Mouse (Mus musculus) embryonic facial prominence, embryonic 14.5 days (tissue): ENCODE measurements at regions not wholly inside any gene's neighbourhood (a gene's known extent, or its start where the extent isn't known, plus 50 kb on each side); places are given as distances from the start of the nearest gene placed in this dataset.

ENCODE experiments used
- ATAC-seq: fragments of 200-750 bp; cut with Nextera tagmentation; 2 replicates; pipeline ENCODE4 v1.8.0; 2017; ENCODE audit warnings: low read depth, moderate number of reproducible peaks, moderate TSS enrichment
- DNase-seq: peaks from one replicate; pipeline ENCODE4 v3.0.0-alpha.2; 2015; ENCODE audit warnings: low spot score
- H3K27ac ChIP-seq: fragments of 300-500 bp; sonication (generic); replicated peaks from 2 replicates; pipeline ENCODE4 v1.5.1; 2014; ENCODE audit warnings: low read depth, mild to moderate bottlenecking, low read length, moderate library complexity
- H3K27me3 ChIP-seq: fragments of 300-500 bp; sonication (generic); replicated peaks from 2 replicates; pipeline ENCODE4 v1.6.1; 2014; ENCODE audit warnings: low read length; ENCODE audit not compliant: control insufficient read depth, insufficient read depth
- H3K36me3 ChIP-seq: fragments of 300-500 bp; sonication (generic); 2 replicates; pipeline ENCODE4 v1.6.1; 2014; ENCODE audit warnings: low read length, mixed read lengths; ENCODE audit not compliant: control insufficient read depth, insufficient read depth
- H3K4me1 ChIP-seq: fragments of 300-500 bp; sonication (generic); 2 replicates; pipeline ENCODE4 v1.6.1; 2014; ENCODE audit warnings: antibody characterized with exemption, low read length; ENCODE audit not compliant: control insufficient read depth, insufficient read depth
- H3K4me2 ChIP-seq: fragments of 300-500 bp; sonication (generic); 2 replicates; pipeline ENCODE4 v1.6.1; 2014; ENCODE audit warnings: low read depth, mild to moderate bottlenecking, low read length, moderate library complexity, mixed read lengths
- H3K4me3 ChIP-seq: fragments of 300-500 bp; sonication (generic); 2 replicates; pipeline ENCODE4 v1.5.1; 2014; ENCODE audit warnings: low read depth, mild to moderate bottlenecking, low read length
- H3K9ac ChIP-seq: fragments of 300-500 bp; sonication (generic); 2 replicates; pipeline ENCODE4 v1.6.1; 2014; ENCODE audit warnings: low read depth, mild to moderate bottlenecking, low read length, moderate library complexity, mixed read lengths
- H3K9me3 ChIP-seq: fragments of 300-500 bp; sonication (generic); 2 replicates; pipeline ENCODE4 v1.6.1; 2016; ENCODE audit warnings: low read length; ENCODE audit not compliant: control insufficient read depth
- WGBS: fragments of 180-500 bp; shearing (Covaris S2); extraction: QIAGEN DNeasy Blood & Tissue Kit; methylation state at CpG from one replicate; pipeline ENCODE4 v1.1.7; 2014; 5-methylcytosine and 5-hydroxymethylcytosine counted together

GRCm38 (mm10) chr17:51552277-51553015 is 280.6 kb downstream of the Satb1 start:
- no peak overlapping the region for H3K4me3 ChIP-seq
- ATAC-seq: no peak
- no peak overlapping the region for H3K4me2 ChIP-seq
- WGBS: 92% methylated on average over 5 of the region's 5 CpGs
- no peaks in the 10 kb centered on the region for H3K9me3 ChIP-seq
- no peak overlapping the region for H3K27ac ChIP-seq
- no peaks in the 10 kb centered on the region for H3K27me3 ChIP-seq
- no peaks in the 10 kb centered on the region for H3K36me3 ChIP-seq
- H3K4me1 ChIP-seq: no peaks in the 10 kb centered on the region
- DNase-seq: no peak
- H3K9ac ChIP-seq: no peak overlapping the region

GRCm38 (mm10) chr17:51546999-51547398 is 286.1 kb downstream of the Satb1 start:
- Histone ChIP-seq H3K27ac (no peak overlapping the region), H3K27me3 (no peaks in the 10 kb centered on the region), H3K4me2 (no peak overlapping the region), H3K9me3 (no peaks in the 10 kb centered on the region), H3K4me1 (no peaks in the 10 kb centered on the region), H3K4me3 (no peak overlapping the region), H3K36me3 (no peaks in the 10 kb centered on the region), H3K9ac (no peak overlapping the region)
- ATAC-seq (no peak), DNase-seq (peak; percentile 27)
- WGBS: 17% methylated on average over 3 of the region's 3 CpGs

- H3K9me3 ChIP-seq: no peaks in the 10 kb centered on the region
- no peak overlapping the region for H3K9ac ChIP-seq
- H3K4me1 ChIP-seq: no peaks in the 10 kb centered on the region
- H3K4me3 ChIP-seq: no peak overlapping the region
- H3K27me3 ChIP-seq: no peaks in the 10 kb centered on the region
- DNase-seq (no peak), ATAC-seq (no peak)
- H3K36me3 ChIP-seq: no peaks in the 10 kb centered on the region
- no peak overlapping the region for H3K27ac ChIP-seq
- WGBS: 79% methylated on average over 2 of the region's 2 CpGs
- H3K4me2 ChIP-seq: no peak overlapping the region
Measured at GRCm38 (mm10) chr17:51542544-51542943, 290.5 kb downstream of the Satb1 start.

GRCm38 (mm10) chr17:51534678-51535077 is 298.4 kb downstream of the Satb1 start:
- H3K4me1 ChIP-seq: 0 out of 2 replicates have a peak, but pooled peaks cover 7% of the 10 kb centered on the region
- ATAC-seq (peak; percentile 84), DNase-seq (peak; percentile 46)
- H3K9ac ChIP-seq: 0 out of 2 replicates have a peak overlapping the region, but pooled peaks have one; percentile 19
- WGBS: 14% methylated on average over 10 of the region's 10 CpGs
- H3K27ac ChIP-seq: no peak overlapping the region
- H3K27me3 ChIP-seq: no peaks in the 10 kb centered on the region; the same call in 1 of the 2 replicates
- H3K9me3 ChIP-seq: no peaks in the 10 kb centered on the region
- H3K4me3 ChIP-seq: peak overlapping the region; percentile 27
- H3K4me2 ChIP-seq: peak overlapping the region; percentile 60
- H3K36me3 ChIP-seq: no peaks in the 10 kb centered on the region

- Histone ChIP-seq H3K4me2 (peak overlapping the region; percentile 60), H3K27me3 (no peaks in the 10 kb centered on the region; the same call in 1 of the 2 replicates), H3K27ac (no peak overlapping the region), H3K4me3 (peak overlapping the region; percentile 27), H3K4me1 (0 out of 2 replicates have a peak, but pooled peaks cover 7% of the 10 kb centered on the region), H3K9me3 (no peaks in the 10 kb centered on the region), H3K9ac (0 out of 2 replicates have a peak overlapping the region, but pooled peaks have one; percentile 19), H3K36me3 (no peaks in the 10 kb centered on the region)
- DNase-seq (peak; percentile 24), ATAC-seq (peak; percentile 89)
- 9% methylated on average over 14 of the region's 14 CpGs for WGBS
Measured at GRCm38 (mm10) chr17:51534270-51534669, 298.8 kb downstream of the Satb1 start.

- 81% methylated on average over 3 of the region's 3 CpGs for WGBS
- Histone ChIP-seq H3K4me3 (no peak overlapping the region), H3K27ac (no peak overlapping the region), H3K9me3 (no peaks in the 10 kb centered on the region), H3K9ac (no peak overlapping the region), H3K4me2 (no peak overlapping the region), H3K27me3 (no peaks in the 10 kb centered on the region; the same call in 1 of the 2 replicates), H3K4me1 (no peaks in the 10 kb centered on the region), H3K36me3 (no peaks in the 10 kb centered on the region)
- no peak for ATAC-seq
- DNase-seq: no peak
Measured at GRCm38 (mm10) chr17:51528161-51528560, 304.9 kb downstream of the Satb1 start.

- WGBS: 65% methylated on average over 7 of the region's 7 CpGs
- Histone ChIP-seq H3K4me2 (no peak overlapping the region), H3K4me1 (no peaks in the 10 kb centered on the region), H3K9me3 (no peaks in the 10 kb centered on the region), H3K27ac (no peak overlapping the region), H3K4me3 (no peak overlapping the region), H3K36me3 (no peaks in the 10 kb centered on the region), H3K9ac (no peak overlapping the region), H3K27me3 (no peaks in the 10 kb centered on the region)
- no peak for ATAC-seq
- no peak for DNase-seq
Measured at GRCm38 (mm10) chr17:51526881-51527280, 306.2 kb downstream of the Satb1 start.

- no peaks in the 10 kb centered on the region for H3K27me3 ChIP-seq
- DNase-seq: no peak
- no peaks in the 10 kb centered on the region for H3K36me3 ChIP-seq
- 21% methylated on average over 5 of the region's 5 CpGs for WGBS
- no peaks in the 10 kb centered on the region for H3K9me3 ChIP-seq
- no peak overlapping the region for H3K9ac ChIP-seq
- H3K4me3 ChIP-seq: no peak overlapping the region
- no peaks in the 10 kb centered on the region for H3K4me1 ChIP-seq
- H3K4me2 ChIP-seq: no peak overlapping the region
- no peak overlapping the region for H3K27ac ChIP-seq
- no peak for ATAC-seq
Measured at GRCm38 (mm10) chr17:51526464-51526863, 306.6 kb downstream of the Satb1 start.

- H3K36me3 ChIP-seq: no peaks in the 10 kb centered on the region
- H3K9me3 ChIP-seq: no peaks in the 10 kb centered on the region
- ATAC-seq (no peak), DNase-seq (no peak)
- H3K27ac ChIP-seq: no peak overlapping the region
- 46% methylated on average over 4 of the region's 4 CpGs for WGBS
- H3K4me3 ChIP-seq: no peak overlapping the region
- no peaks in the 10 kb centered on the region for H3K27me3 ChIP-seq
- no peak overlapping the region for H3K9ac ChIP-seq
- no peaks in the 10 kb centered on the region for H3K4me1 ChIP-seq
- no peak overlapping the region for H3K4me2 ChIP-seq
Measured at GRCm38 (mm10) chr17:51526021-51526420, 307.1 kb downstream of the Satb1 start.
